Mouse (Mus musculus): ENCODE results near the gene Cldnd2. TPM values are rescaled to one million over a fixed set of nuclear protein-coding genes. Genes with fewer than 3 reads are reported as not detected.
A peak's percentile ranks its signal among the peaks of the same experiment; 100 is the strongest.
"Not testable (repeated sequence)": the region's sequence is repeated elsewhere in the genome, so short reads cannot be mapped to it uniquely, and the experiment has no call there.

Cldnd2 gene
- polyA plus RNA-seq (2016; fragmentation: Nextera tagmentation; extraction: Ambion mirVana): not detected in 2 replicates

DNA sequence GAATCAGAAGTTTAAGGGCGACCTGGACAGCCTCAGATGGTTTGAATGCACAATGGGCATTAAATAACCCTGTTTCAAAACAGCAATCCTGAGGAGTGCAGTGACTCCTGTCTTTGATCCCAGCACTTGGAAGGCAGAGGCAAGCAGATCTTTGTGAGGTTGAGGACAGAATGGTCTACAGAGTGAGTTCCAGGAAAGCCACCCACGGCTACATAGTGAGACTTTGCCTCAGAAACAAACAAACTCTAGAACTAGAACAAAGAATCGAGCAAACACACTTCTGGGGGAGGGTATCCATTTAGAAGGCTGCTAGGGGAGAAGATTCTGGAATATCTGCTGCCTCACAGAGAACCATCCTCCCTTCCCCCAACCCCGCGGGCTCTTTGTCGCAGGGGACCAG lies at the start of gene Cldnd2:
Cldnd2 (plus strand) TSS at position 301 of the 400 bp plus-strand sequence.
- H3K4me3 ChIP-seq: no peak within 1 kb of the TSS
- no peak within 1 kb of the TSS for H3K27ac ChIP-seq
- no peaks in the 10 kb centered on the region for H3K9me3 ChIP-seq
- no peak for DNase-seq (ENCODE audit: low spot score)
- H3K4me1 ChIP-seq (replicated peaks): peaks cover 22% of the 10 kb centered on the region
- WGBS: 86% methylated on average over 6 of the region's 6 CpGs
- no peaks in the 10 kb centered on the region for H3K27me3 ChIP-seq (ENCODE audit: insufficient read depth, poor library complexity, severe bottlenecking)
- H3K36me3 ChIP-seq: no peaks in the 10 kb centered on the region

DNA sequence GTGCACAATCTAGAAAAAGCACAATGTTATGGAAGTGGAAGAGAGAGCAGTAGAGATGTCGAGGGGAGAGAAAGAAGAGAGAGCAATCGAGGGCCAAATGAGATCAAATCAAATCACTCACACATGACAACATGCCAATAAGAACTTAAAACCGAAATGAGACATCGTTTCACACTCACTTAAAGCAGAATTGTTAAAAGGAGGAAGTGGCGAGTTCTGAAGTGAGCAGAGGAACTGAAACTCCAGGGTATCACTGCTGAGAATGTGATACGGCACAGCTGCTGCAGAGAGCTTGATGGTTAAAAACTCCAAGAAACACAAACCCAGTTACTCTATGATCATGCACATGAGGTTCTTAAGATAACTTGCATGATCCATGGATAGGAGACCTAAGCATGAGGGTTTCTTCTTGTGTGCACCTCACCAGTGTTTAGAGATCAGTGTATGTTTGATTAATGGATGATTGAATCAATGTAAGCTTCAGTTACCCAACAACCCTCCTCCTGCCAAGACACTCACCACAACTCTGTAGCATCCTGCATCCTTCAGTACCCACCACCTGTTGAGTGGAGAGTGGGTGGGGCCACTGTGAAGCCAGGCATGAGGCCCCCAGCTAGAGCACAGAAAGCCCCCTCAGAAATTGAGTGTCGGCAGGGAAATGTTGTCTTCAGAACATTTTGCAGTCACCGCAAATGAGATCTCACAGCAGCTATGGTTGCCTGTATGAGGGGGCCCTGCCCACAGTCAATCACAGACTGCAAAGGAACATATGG lies 48.0 kb upstream of the Cldnd2 start:
- Histone ChIP-seq H3K27ac (no peak overlapping the region), H3K4me3 (no peak overlapping the region), H3K9me3 (no peaks in the 10 kb centered on the region), H3K4me1 (replicated peaks) (no peaks in the 10 kb centered on the region), H3K36me3 (no peaks in the 10 kb centered on the region), H3K27me3 (ENCODE audit: insufficient read depth, poor library complexity, severe bottlenecking) (no peaks in the 10 kb centered on the region)
- no peak for DNase-seq (ENCODE audit: low spot score)
- WGBS: 83% methylated on average over 8 of the region's 8 CpGs

DNA sequence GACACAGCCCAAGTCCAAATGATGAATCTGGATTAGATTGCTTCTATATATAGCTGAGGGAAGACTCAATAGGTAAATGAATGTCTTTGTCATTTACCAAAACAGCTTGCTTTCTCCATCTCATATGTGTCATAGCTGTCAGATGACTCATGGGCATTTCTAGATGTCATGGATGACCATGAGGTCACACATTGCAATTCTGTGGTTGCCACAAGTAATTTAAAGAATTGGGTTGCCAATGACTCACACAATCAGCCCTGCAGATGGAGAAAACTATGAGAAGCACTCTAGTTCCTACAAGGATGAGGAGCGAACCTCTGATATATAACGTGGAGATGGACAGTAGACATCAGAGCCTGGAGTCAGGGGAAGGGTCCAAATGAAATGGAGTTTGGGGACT lies 41.1 kb upstream of the Cldnd2 start:
- WGBS: 90% methylated on average over 2 of the region's 2 CpGs
- no peak for DNase-seq (ENCODE audit: low spot score)
- no peaks in the 10 kb centered on the region for H3K4me1 ChIP-seq (replicated peaks)
- H3K9me3 ChIP-seq: no peaks in the 10 kb centered on the region
- H3K36me3 ChIP-seq: no peaks in the 10 kb centered on the region
- H3K27ac ChIP-seq: no peak overlapping the region
- H3K4me3 ChIP-seq: no peak overlapping the region
- H3K27me3 ChIP-seq (ENCODE audit: insufficient read depth, poor library complexity, severe bottlenecking): no peaks in the 10 kb centered on the region

DNA sequence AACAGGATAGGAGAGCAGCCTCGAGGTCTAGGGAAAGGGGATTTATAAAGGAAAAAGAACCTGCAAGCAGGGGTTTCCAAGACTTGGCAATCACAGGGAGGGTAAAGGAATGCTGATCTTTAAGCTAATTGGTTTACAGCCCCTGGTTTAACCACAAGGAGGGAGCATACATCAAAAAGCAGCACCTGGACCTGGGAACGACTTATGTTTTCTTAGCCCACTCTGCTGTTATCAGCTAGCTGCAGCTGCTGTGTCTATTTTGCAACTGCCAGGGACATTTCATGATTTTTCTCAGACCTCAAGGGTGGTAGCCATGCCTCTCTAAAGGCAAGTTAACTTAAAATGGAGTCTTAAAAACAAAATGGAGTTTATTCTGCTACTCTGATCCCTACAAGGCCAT lies 37.9 kb upstream of the Cldnd2 start:
- H3K36me3 ChIP-seq: no peaks in the 10 kb centered on the region
- no peak overlapping the region for H3K27ac ChIP-seq
- no peaks in the 10 kb centered on the region for H3K27me3 ChIP-seq (ENCODE audit: insufficient read depth, poor library complexity, severe bottlenecking)
- DNase-seq (ENCODE audit: low spot score): no peak
- H3K4me3 ChIP-seq: no peak overlapping the region
- 65% methylated on average over 2 of the region's 2 CpGs for WGBS
- no peaks in the 10 kb centered on the region for H3K4me1 ChIP-seq (replicated peaks)
- no peaks in the 10 kb centered on the region for H3K9me3 ChIP-seq

DNA sequence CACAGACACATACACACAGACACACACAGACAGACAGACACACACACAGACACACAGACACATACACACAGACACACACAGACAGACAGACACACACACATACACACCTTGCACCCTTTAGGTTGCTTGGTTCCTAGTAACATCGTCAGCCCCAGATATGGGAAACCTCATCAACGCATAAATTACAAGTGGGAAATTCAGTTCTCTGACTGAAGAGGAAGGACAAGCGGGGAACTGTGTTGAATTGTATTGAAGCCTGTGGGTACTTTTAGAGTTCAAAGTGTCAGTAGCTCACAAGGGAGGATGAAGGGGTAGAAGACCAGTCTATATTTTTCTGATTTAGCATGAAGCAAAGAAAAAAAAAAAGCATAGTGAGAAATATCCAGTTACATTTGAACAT lies 33.0 kb upstream of the Cldnd2 start:
- no peak overlapping the region for H3K27ac ChIP-seq
- 88% methylated on average over 3 of the region's 3 CpGs for WGBS
- H3K4me3 ChIP-seq: no peak overlapping the region
- no peak for DNase-seq (ENCODE audit: low spot score)
- no peaks in the 10 kb centered on the region for H3K27me3 ChIP-seq (ENCODE audit: insufficient read depth, poor library complexity, severe bottlenecking)
- no peaks in the 10 kb centered on the region; the same call in 1 of the 2 replicates for H3K9me3 ChIP-seq
- no peaks in the 10 kb centered on the region for H3K36me3 ChIP-seq
- H3K4me1 ChIP-seq (replicated peaks): peaks cover 5% of the 10 kb centered on the region

DNA sequence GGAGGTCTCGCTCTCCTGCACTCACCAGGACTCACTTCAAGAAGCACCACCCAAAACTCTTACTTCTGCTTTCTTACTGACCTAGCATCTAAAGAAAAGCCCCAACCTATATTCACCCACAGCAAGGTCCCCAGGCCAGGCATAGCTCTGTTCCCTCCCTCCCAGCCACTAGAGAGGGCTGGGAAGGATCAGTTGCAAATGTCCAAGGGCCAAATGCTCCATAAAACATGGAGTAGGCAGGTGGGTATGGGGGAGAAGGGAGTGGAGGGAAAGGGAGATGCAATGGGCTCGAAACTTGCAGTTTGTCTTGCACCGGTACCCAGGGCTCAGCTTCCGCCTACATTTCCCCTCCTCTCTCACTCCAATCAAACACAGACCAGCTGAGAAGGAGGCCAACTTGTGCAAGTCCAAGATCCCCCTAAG lies 32.4 kb upstream of the Cldnd2 start, which contains the start of gene Siglecg:
Siglecg (plus strand) TSS at position 74 of the 423 bp plus-strand sequence.
- no peak for DNase-seq (ENCODE audit: low spot score)
- Histone ChIP-seq H3K27ac (no peak within 1 kb of the TSS), H3K9me3 (no peaks in the 10 kb centered on the region; the same call in 1 of the 2 replicates), H3K4me3 (no peak within 1 kb of the TSS), H3K36me3 (no peaks in the 10 kb centered on the region), H3K4me1 (replicated peaks) (peaks cover 5% of the 10 kb centered on the region), H3K27me3 (ENCODE audit: insufficient read depth, poor library complexity, severe bottlenecking) (no peaks in the 10 kb centered on the region)
- 80% methylated on average over 4 of the region's 4 CpGs for WGBS

DNA sequence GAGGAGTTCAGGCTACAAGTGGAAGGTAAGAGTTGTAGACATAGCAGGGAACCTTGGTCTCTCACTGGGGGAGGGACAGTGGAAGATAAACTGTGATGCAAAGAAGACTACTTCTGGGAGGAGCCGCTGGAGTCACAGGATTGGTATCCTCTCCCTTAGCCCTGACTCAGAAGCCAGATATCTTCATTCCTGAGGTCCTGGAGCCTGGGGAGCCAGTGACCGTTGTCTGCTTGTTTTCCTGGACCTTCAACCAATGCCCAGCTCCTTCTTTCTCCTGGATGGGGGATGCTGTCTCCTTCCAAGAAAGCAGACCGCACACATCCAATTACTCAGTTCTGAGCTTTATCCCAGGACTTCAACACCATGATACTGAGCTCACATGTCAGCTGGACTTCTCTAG lies 31.5 kb upstream of the Cldnd2 start:
- Histone ChIP-seq H3K36me3 (no peaks in the 10 kb centered on the region), H3K27ac (no peak overlapping the region), H3K4me3 (no peak overlapping the region), H3K27me3 (ENCODE audit: insufficient read depth, poor library complexity, severe bottlenecking) (no peaks in the 10 kb centered on the region), H3K4me1 (replicated peaks) (peaks cover 5% of the 10 kb centered on the region), H3K9me3 (no peaks in the 10 kb centered on the region; the same call in 1 of the 2 replicates)
- WGBS: 73% methylated on average over 3 of the region's 3 CpGs
- no peak for DNase-seq (ENCODE audit: low spot score)

DNA sequence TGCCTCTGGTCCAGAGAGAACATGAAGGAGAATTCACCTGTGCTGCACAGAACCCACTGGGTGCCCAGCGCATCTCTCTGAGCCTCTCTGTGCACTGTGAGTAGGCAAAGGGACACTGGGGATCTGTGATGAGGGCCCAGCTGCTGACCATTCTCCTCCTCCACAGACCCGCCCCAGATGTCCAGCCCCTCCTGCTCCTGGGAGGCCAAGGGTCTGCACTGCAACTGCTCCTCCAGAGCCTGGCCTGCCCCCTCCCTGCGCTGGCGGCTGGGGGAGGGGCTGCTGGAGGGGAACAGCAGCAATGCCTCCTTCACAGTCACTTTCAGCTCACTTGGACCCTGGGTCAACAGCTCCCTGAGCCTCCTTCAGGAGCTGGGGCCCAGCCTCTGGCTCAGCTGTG lies 28.9 kb upstream of the Cldnd2 start:
- H3K27ac ChIP-seq; H3K27me3 ChIP-seq (ENCODE audit: insufficient read depth, poor library complexity, severe bottlenecking); H3K36me3 ChIP-seq; H3K9me3 ChIP-seq; H3K4me1 ChIP-seq (replicated peaks); H3K4me3 ChIP-seq: not testable (repeated sequence)
- 29% methylated on average over 4 of the region's 4 CpGs for WGBS
- DNase-seq (ENCODE audit: low spot score): peak; percentile 10

DNA sequence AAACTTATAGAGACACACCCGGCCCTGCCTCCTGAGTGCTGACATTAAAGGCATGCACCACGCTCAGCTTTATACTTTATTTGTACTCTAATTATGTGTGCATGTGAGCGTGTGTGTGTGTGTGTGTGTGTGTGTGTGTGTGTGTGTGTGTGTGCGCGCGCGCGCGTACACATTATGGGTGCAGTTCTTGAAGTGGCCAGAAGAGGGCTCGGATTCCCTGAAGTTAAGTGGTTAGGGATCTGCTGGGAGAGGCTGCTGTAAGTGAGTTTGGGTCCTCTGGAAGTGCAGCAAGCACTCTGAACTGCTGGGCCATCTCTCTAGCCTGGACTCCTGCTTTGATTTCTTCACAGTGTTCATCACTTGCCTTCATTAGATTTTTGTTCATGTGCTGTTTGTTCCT lies 23.3 kb upstream of the Cldnd2 start:
- no peaks in the 10 kb centered on the region for H3K4me1 ChIP-seq (replicated peaks)
- no peaks in the 10 kb centered on the region for H3K27me3 ChIP-seq (ENCODE audit: insufficient read depth, poor library complexity, severe bottlenecking)
- no peak overlapping the region for H3K4me3 ChIP-seq
- 83% methylated on average over 10 of the region's 10 CpGs for WGBS
- no peaks in the 10 kb centered on the region for H3K36me3 ChIP-seq
- peaks cover 5% of the 10 kb centered on the region; the same call in 1 of the 2 replicates for H3K9me3 ChIP-seq
- peak; percentile 5 for DNase-seq (ENCODE audit: low spot score)
- H3K27ac ChIP-seq: no peak overlapping the region

DNA sequence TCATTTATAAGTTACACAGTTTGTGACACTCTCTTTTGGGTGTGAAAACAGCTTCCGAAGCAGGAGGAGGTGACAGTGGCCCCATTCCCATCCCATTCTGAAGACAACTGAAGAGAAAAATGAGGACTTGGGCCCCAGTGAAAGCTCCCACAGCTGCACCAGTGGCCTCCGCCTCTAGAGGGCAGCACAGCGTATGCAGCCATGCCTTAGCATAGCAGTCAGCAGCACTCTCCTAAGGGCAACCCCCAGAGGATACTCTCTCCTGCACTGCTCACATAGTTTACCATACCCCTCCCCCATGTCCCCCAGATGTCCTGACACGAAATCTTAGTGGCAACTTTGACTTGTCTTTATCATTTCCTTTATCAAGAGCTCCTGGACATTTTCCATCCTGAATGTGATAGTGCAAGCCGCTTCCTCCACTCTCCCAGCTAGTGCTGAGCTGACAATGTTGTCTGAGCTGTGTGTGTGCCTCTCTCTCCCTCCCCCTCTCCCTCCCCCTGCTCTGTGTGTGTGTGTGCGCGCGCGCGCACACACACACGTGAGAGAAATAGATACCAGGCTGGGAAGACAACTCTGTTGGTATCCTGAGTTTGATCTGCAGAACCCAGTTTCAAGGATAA lies 17.5 kb upstream of the Cldnd2 start:
- H3K36me3 ChIP-seq: no peaks in the 10 kb centered on the region
- H3K4me1 ChIP-seq (replicated peaks): 0 out of 2 replicates have a peak, but pooled peaks cover 5% of the 10 kb centered on the region
- no peaks in the 10 kb centered on the region for H3K27me3 ChIP-seq (ENCODE audit: insufficient read depth, poor library complexity, severe bottlenecking)
- WGBS: 11% methylated on average over 11 of the region's 11 CpGs
- H3K4me3 ChIP-seq: peak overlapping the region; percentile 21; the same call in 1 of the 2 replicates
- peak; percentile 85 for DNase-seq (ENCODE audit: low spot score)
- no peaks in the 10 kb centered on the region for H3K9me3 ChIP-seq
- no peak overlapping the region for H3K27ac ChIP-seq

DNA sequence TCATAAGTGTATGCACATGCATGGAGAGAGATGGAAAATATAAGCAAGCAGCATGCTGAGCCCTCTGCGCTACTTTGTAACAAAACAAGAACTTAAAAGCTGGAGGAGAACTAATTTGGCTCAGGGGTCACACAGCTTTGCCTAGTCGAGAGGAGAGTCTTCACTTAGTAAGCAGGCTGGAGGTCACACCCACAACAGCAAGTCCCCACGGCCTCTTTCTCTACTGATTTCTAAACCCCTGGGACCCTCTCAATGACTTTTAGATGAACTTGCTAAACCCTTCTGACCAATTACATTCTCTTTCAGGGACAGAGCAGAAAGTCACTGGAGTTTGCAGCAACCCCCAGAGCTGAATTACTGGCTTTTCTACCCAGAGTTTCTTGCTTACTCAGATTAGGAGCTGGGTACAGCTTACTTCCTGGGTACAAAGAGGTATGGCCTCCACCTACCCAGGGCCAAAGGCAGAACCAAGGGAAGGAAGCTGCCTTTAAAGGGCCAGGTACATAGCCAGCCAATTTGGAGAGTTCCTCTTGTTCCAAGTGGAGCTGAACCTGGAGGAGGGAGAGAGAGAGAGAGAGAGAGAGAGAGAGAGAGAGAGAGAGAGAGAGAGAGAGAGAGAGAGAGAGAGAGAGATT lies 16.5 kb upstream of the Cldnd2 start:
- no peaks in the 10 kb centered on the region for H3K27me3 ChIP-seq (ENCODE audit: insufficient read depth, poor library complexity, severe bottlenecking)
- H3K9me3 ChIP-seq: no peaks in the 10 kb centered on the region
- H3K4me1 ChIP-seq (replicated peaks): 0 out of 2 replicates have a peak, but pooled peaks cover 5% of the 10 kb centered on the region
- 70% methylated on average over 3 of the region's 3 CpGs for WGBS
- no peaks in the 10 kb centered on the region for H3K36me3 ChIP-seq
- no peak overlapping the region for H3K27ac ChIP-seq
- DNase-seq (ENCODE audit: low spot score): no peak
- H3K4me3 ChIP-seq: no peak overlapping the region

DNA sequence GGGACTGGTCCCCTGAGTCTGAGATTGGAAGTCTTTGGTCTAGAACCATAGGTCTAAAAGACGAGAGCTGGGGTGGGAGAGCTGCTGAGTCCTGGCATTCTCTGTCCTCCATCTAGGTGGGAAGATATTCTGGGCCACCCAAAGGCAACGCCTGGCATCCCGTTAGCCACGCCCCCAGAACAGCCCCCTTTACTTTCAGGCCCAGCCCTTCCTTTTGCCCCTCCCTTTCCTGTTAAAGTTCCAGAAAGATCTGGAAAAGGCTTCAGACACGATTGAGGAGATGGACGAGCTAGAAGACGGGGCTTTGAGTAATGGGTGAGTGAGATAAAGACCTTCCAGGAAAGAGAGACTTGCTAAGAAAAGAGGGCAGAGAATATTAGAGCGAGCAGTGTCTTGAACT lies 13.2 kb upstream of the Cldnd2 start, which contains the start of gene Lim2:
Lim2 (plus strand) TSS at position 265 of the 400 bp plus-strand sequence.
- H3K27ac ChIP-seq: no peak within 1 kb of the TSS

DNA sequence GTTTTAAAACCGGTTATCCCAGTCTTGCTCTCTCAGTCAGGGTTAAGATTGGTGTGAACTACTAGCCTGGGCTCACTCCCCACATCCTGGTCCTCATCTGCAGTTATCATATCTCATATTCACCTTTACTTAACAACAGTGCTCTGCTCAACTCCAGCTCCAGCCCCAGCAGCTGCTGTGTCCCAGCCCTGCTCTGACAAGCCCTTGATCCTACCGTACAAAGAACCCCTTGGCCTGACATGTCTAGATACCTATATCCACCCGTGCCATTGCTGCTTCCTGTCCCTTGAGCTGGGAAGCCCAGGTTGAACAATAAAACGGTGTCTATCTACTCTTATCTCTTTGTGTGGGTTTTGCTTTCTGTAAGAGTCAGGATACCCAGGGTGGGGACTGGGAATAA lies 11.1 kb upstream of the Cldnd2 start:
- Histone ChIP-seq H3K4me1 (replicated peaks) (no peaks in the 10 kb centered on the region), H3K27me3 (ENCODE audit: insufficient read depth, poor library complexity, severe bottlenecking) (no peaks in the 10 kb centered on the region), H3K4me3 (no peak overlapping the region), H3K36me3 (no peaks in the 10 kb centered on the region), H3K27ac (no peak overlapping the region), H3K9me3 (peaks cover 2% of the 10 kb centered on the region; the same call in 1 of the 2 replicates)
- 60% methylated on average over 4 of the region's 4 CpGs for WGBS
- DNase-seq (ENCODE audit: low spot score): no peak

More for the DNA sequence above, 13.2 kb upstream of the Cldnd2 start, which contains the start of gene Lim2:
- H3K9me3 ChIP-seq: peaks cover 2% of the 10 kb centered on the region; the same call in 1 of the 2 replicates
- H3K4me3 ChIP-seq: no peak within 1 kb of the TSS
- 90% methylated on average over 8 of the region's 8 CpGs for WGBS
- no peaks in the 10 kb centered on the region for H3K27me3 ChIP-seq (ENCODE audit: insufficient read depth, poor library complexity, severe bottlenecking)
- H3K36me3 ChIP-seq: no peaks in the 10 kb centered on the region
- no peak for DNase-seq (ENCODE audit: low spot score)
- 0 out of 2 replicates have a peak, but pooled peaks cover 5% of the 10 kb centered on the region for H3K4me1 ChIP-seq (replicated peaks)

Measured in hindbrain, embryonic 10.5 days (tissue).